Mouse (Mus musculus): Measurements from ENCODE around the gene Cdh22.

DNA sequence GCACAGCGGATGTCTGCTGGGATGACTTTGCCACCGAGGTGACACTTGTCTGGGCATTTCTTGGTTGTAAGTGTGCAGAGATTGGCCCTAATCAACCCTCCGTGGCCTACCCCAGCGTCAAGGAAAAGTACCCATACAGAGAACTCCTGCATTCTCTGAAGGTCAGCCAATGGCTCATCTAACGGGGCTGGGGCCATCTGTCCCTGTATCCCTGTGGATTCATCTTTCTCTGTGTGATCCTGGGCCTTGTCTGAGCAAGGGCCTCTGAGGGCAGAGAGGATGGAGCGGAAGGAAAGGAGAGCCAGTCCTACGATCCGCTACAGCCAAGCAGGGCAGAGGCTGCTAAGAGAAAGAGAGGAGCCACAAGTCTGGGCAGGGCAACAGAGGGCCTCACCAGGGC, 15.7 kb downstream of the Cdh22 start:
- no peak for TF ChIP-seq CTCF (IDR thresholded peaks at IDR 0.05; ENCODE audit: borderline replicate concordance, insufficient read depth, low read length)
- TF ChIP-seq POLR2A (IDR thresholded peaks at IDR 0.05; ENCODE audit: low read depth, low read length): no peak
